Mouse (Mus musculus) retina, embryonic 14.5 days (tissue): Measurements from ENCODE around the gene Inhbb.
A peak's percentile ranks its signal among the peaks of the same experiment; 100 is the strongest.

Source experiments
- DNase-seq: peaks from one replicate; pipeline ENCODE4 v3.0.0-alpha.2; 2015; ENCODE audit warnings: low spot score

Inhbb gene

GRCm38 (mm10) chr1:119421576-119422421 lies at the start of gene Inhbb:
Gene Inhbb (minus strand): TSS chr1:119422248.
- peak; percentile 56 for DNase-seq

- peak; percentile 76 for DNase-seq
Observed at GRCm38 (mm10) chr1:119463386-119463785, 41.3 kb upstream of the Inhbb start.

GRCm38 (mm10) chr1:119460062-119460461 lies 38.0 kb upstream of the Inhbb start:
- DNase-seq: no peak

GRCm38 (mm10) chr1:119457993-119458605 lies 36.1 kb upstream of the Inhbb start:
- peak; percentile 84 for DNase-seq

- no peak for DNase-seq
Observed at GRCm38 (mm10) chr1:119457528-119457855, 35.4 kb upstream of the Inhbb start.

GRCm38 (mm10) chr1:119456671-119457527 lies 34.9 kb upstream of the Inhbb start:
- no peak for DNase-seq

GRCm38 (mm10) chr1:119453731-119454130 lies 31.7 kb upstream of the Inhbb start:
- no peak for DNase-seq

GRCm38 (mm10) chr1:119451417-119451816 lies 29.4 kb upstream of the Inhbb start:
- no peak for DNase-seq

GRCm38 (mm10) chr1:119450651-119451345 lies 28.8 kb upstream of the Inhbb start:
- DNase-seq: no peak

- DNase-seq: no peak
Observed at GRCm38 (mm10) chr1:119446753-119447283, 24.8 kb upstream of the Inhbb start.

- DNase-seq: no peak
Observed at GRCm38 (mm10) chr1:119443591-119444350, 21.7 kb upstream of the Inhbb start.

GRCm38 (mm10) chr1:119442901-119443300 lies 20.9 kb upstream of the Inhbb start:
- DNase-seq: no peak

GRCm38 (mm10) chr1:119438105-119438637 lies 16.1 kb upstream of the Inhbb start:
- no peak for DNase-seq

- no peak for DNase-seq
Observed at GRCm38 (mm10) chr1:119437401-119437800, 15.4 kb upstream of the Inhbb start.

- peak; percentile 52 for DNase-seq
Observed at GRCm38 (mm10) chr1:119424141-119424860, 2.3 kb upstream of the Inhbb start.

- DNase-seq: peak; percentile 72
Observed at GRCm38 (mm10) chr1:119423510-119423909, 1.5 kb upstream of the Inhbb start.

- peak; percentile 37 for DNase-seq
Observed at GRCm38 (mm10) chr1:119422460-119423015, 490 bp upstream of the Inhbb start.

GRCm38 (mm10) chr1:119420984-119421575 lies 968 bp downstream of the Inhbb start:
- DNase-seq: peak; percentile 37
